Mouse (Mus musculus) hindbrain, embryonic 16.5 days (tissue): ENCODE measurements at regions not wholly inside any gene's neighbourhood (a gene's known extent, or its start where the extent isn't known, plus 50 kb on each side); places are given as distances from the start of the nearest gene placed in this dataset.
A peak's percentile ranks its signal among the peaks of the same experiment; 100 is the strongest.

Source experiments
- ATAC-seq: fragments of 200-750 bp; cut with Nextera tagmentation; 2 replicates; pipeline ENCODE4 v1.8.0; 2017; ENCODE audit warnings: moderate TSS enrichment, moderate library complexity
- H3K27ac ChIP-seq: fragments of 300-500 bp; sonication (generic); 2 replicates; pipeline ENCODE4 v1.5.1; 2014; ENCODE audit warnings: low read depth, mild to moderate bottlenecking, control low read depth, low read length, moderate library complexity
- H3K27me3 ChIP-seq: fragments of 300-500 bp; sonication (generic); replicated peaks from 2 replicates; pipeline ENCODE4 v1.6.1; 2014; ENCODE audit warnings: low read length; ENCODE audit not compliant: control insufficient read depth, insufficient read depth
- H3K36me3 ChIP-seq: fragments of 300-500 bp; sonication (generic); 2 replicates; pipeline ENCODE4 v1.6.1; 2014; ENCODE audit warnings: mild to moderate bottlenecking, low read length, moderate library complexity, mixed read lengths; ENCODE audit not compliant: control insufficient read depth, insufficient read depth
- H3K4me1 ChIP-seq: fragments of 300-500 bp; sonication (generic); 2 replicates; pipeline ENCODE4 v1.6.1; 2014; ENCODE audit warnings: low read depth, low read length; ENCODE audit not compliant: control insufficient read depth, insufficient read depth
- H3K4me2 ChIP-seq: fragments of 300-500 bp; sonication (generic); 2 replicates; pipeline ENCODE4 v1.6.1; 2014; ENCODE audit warnings: mild to moderate bottlenecking, low read length, control low read depth, moderate library complexity
- H3K4me3 ChIP-seq: fragments of 300-500 bp; sonication (generic); 2 replicates; pipeline ENCODE4 v1.5.1; 2014; ENCODE audit warnings: mild to moderate bottlenecking, low read length, control low read depth, moderate library complexity
- H3K9ac ChIP-seq: fragments of 300-500 bp; sonication (generic); 2 replicates; pipeline ENCODE4 v1.6.1; 2014; ENCODE audit warnings: low read depth, mild to moderate bottlenecking, control low read depth, low read length, moderate library complexity
- H3K9me3 ChIP-seq: fragments of 300-500 bp; sonication (generic); 2 replicates; pipeline ENCODE4 v1.6.1; 2014; ENCODE audit warnings: mild to moderate bottlenecking, low read length, moderate library complexity; ENCODE audit not compliant: control insufficient read depth
- WGBS: fragments of 180-500 bp; shearing (Covaris S2); extraction: QIAGEN DNeasy Blood & Tissue Kit; methylation state at CpG from one replicate; pipeline ENCODE4 v1.1.7; 2014; 5-methylcytosine and 5-hydroxymethylcytosine counted together

GRCm38 (mm10) chr1:33214394-33214793, 455.2 kb downstream of the Prim2 start:
- Histone ChIP-seq H3K4me2 (no peak overlapping the region), H3K36me3 (no peaks in the 10 kb centered on the region), H3K4me3 (no peak overlapping the region), H3K27ac (no peak overlapping the region), H3K9me3 (no peaks in the 10 kb centered on the region), H3K9ac (no peak overlapping the region), H3K4me1 (no peaks in the 10 kb centered on the region; the same call in 1 of the 2 replicates), H3K27me3 (no peaks in the 10 kb centered on the region)
- WGBS, result 97% methylated on average over 1 of the region's 1 CpGs
- ATAC-seq, result no peak

- H3K9me3 ChIP-seq, result no peaks in the 10 kb centered on the region
- WGBS, result 35% methylated on average over 6 of the region's 6 CpGs
- no peaks in the 10 kb centered on the region for H3K27me3 ChIP-seq
- no peak overlapping the region for H3K4me3 ChIP-seq
- no peak overlapping the region for H3K27ac ChIP-seq
- no peak overlapping the region for H3K4me2 ChIP-seq
- no peaks in the 10 kb centered on the region for H3K4me1 ChIP-seq
- ATAC-seq, result peak; percentile 87
- no peak overlapping the region for H3K9ac ChIP-seq
- H3K36me3 ChIP-seq, result no peaks in the 10 kb centered on the region
Measured at GRCm38 (mm10) chr1:33201571-33202189, 467.9 kb downstream of the Prim2 start.

GRCm38 (mm10) chr1:33195114-33195513, 474.5 kb downstream of the Prim2 start:
- no peak overlapping the region for H3K4me2 ChIP-seq
- no peaks in the 10 kb centered on the region for H3K9me3 ChIP-seq
- H3K4me3 ChIP-seq, result no peak overlapping the region
- H3K36me3 ChIP-seq, result no peaks in the 10 kb centered on the region
- H3K27me3 ChIP-seq, result no peaks in the 10 kb centered on the region
- no peak overlapping the region for H3K9ac ChIP-seq
- WGBS, result 58% methylated on average over 2 of the region's 2 CpGs
- ATAC-seq, result peak; percentile 85
- H3K4me1 ChIP-seq, result no peaks in the 10 kb centered on the region; the same call in 1 of the 2 replicates
- no peak overlapping the region for H3K27ac ChIP-seq

GRCm38 (mm10) chr1:33174646-33175435, 494.8 kb downstream of the Prim2 start:
- Histone ChIP-seq H3K9ac (no peak overlapping the region), H3K4me2 (peak overlapping the region; percentile 27; the same call in 1 of the 2 replicates), H3K4me3 (no peak overlapping the region), H3K27ac (peak overlapping the region; percentile 30), H3K4me1 (no peaks in the 10 kb centered on the region), H3K9me3 (no peaks in the 10 kb centered on the region), H3K27me3 (no peaks in the 10 kb centered on the region), H3K36me3 (no peaks in the 10 kb centered on the region)
- peak; percentile 91 for ATAC-seq
- 32% methylated on average over 10 of the region's 10 CpGs for WGBS

- no peaks in the 10 kb centered on the region for H3K27me3 ChIP-seq
- no peak overlapping the region for H3K9ac ChIP-seq
- no peaks in the 10 kb centered on the region for H3K36me3 ChIP-seq
- no peaks in the 10 kb centered on the region for H3K9me3 ChIP-seq
- 49% methylated on average over 7 of the region's 7 CpGs for WGBS
- H3K4me2 ChIP-seq, result no peak overlapping the region
- no peak for ATAC-seq
- H3K4me1 ChIP-seq, result no peaks in the 10 kb centered on the region
- H3K27ac ChIP-seq, result no peak overlapping the region
- H3K4me3 ChIP-seq, result no peak overlapping the region
Measured at GRCm38 (mm10) chr1:33136991-33137390, 532.6 kb downstream of the Prim2 start.

- ATAC-seq, result no peak
- H3K27me3 ChIP-seq, result no peaks in the 10 kb centered on the region
- H3K9ac ChIP-seq, result no peak overlapping the region
- no peak overlapping the region for H3K4me2 ChIP-seq
- no peaks in the 10 kb centered on the region for H3K9me3 ChIP-seq
- no peaks in the 10 kb centered on the region for H3K36me3 ChIP-seq
- H3K27ac ChIP-seq, result no peak overlapping the region
- no peak overlapping the region for H3K4me3 ChIP-seq
- WGBS, result 85% methylated on average over 1 of the region's 1 CpGs
- no peaks in the 10 kb centered on the region for H3K4me1 ChIP-seq
Measured at GRCm38 (mm10) chr1:33130351-33130750, 539.2 kb downstream of the Prim2 start.

- no peak overlapping the region for H3K4me3 ChIP-seq
- no peak overlapping the region for H3K27ac ChIP-seq
- H3K27me3 ChIP-seq, result no peaks in the 10 kb centered on the region
- no peaks in the 10 kb centered on the region for H3K9me3 ChIP-seq
- peak; percentile 68; the same call in 1 of the 2 replicates for ATAC-seq
- no peak overlapping the region for H3K9ac ChIP-seq
- 72% methylated on average over 7 of the region's 7 CpGs for WGBS
- no peak overlapping the region for H3K4me2 ChIP-seq
- no peaks in the 10 kb centered on the region for H3K4me1 ChIP-seq
- H3K36me3 ChIP-seq, result no peaks in the 10 kb centered on the region
Measured at GRCm38 (mm10) chr1:33125062-33125461, 544.5 kb downstream of the Prim2 start.

- ATAC-seq, result no peak
- Histone ChIP-seq H3K27me3 (no peaks in the 10 kb centered on the region), H3K9me3 (peaks cover 5% of the 10 kb centered on the region), H3K9ac (no peak overlapping the region), H3K4me1 (no peaks in the 10 kb centered on the region), H3K27ac (no peak overlapping the region), H3K36me3 (no peaks in the 10 kb centered on the region), H3K4me2 (no peak overlapping the region), H3K4me3 (no peak overlapping the region)
- WGBS, result 71% methylated on average over 5 of the region's 5 CpGs
Measured at GRCm38 (mm10) chr1:33106286-33106685, 559.2 kb upstream of the Gm5415 start.

GRCm38 (mm10) chr1:33104296-33104695, 557.2 kb upstream of the Gm5415 start:
- Histone ChIP-seq H3K4me3 (no peak overlapping the region), H3K4me2 (no peak overlapping the region), H3K4me1 (no peaks in the 10 kb centered on the region), H3K9me3 (peaks cover 5% of the 10 kb centered on the region), H3K36me3 (no peaks in the 10 kb centered on the region), H3K27ac (no peak overlapping the region), H3K27me3 (no peaks in the 10 kb centered on the region), H3K9ac (no peak overlapping the region)
- 97% methylated on average over 1 of the region's 1 CpGs for WGBS
- no peak for ATAC-seq
